Mouse (Mus musculus) liver, postnatal 0 days (tissue): ENCODE measurements around the gene Usp2.

ENCODE experiments used
- CTCF ChIP-seq: sonication (generic); IDR thresholded peaks from 2 replicates; pipeline ENCODE4 v1.5.1; 2016; ENCODE audit warnings: antibody characterized with exemption, low read depth
- EP300 ChIP-seq: IDR thresholded peaks from 2 replicates; pipeline ENCODE4 v1.6.1; 2016; ENCODE audit warnings: antibody characterized with exemption, low read depth, mild to moderate bottlenecking

GRCm38 (mm10) chr9:44086960-44087359 is 20.1 kb downstream of the Usp2 start:
- TF ChIP-seq CTCF, result no peak
- no peak for TF ChIP-seq EP300
